Mouse (Mus musculus): ENCODE data around the gene Vps45.
"Not testable (repeated sequence)": the region's sequence is repeated elsewhere in the genome, so short reads cannot be mapped to it uniquely, and the experiment has no call there.

GRCm38 (mm10) chr3:95970661-95971060 is 87.6 kb downstream of the Vps45 start:
- TF ChIP-seq CTCF (IDR thresholded peaks at IDR 0.05; ENCODE audit: control insufficient read depth, insufficient read depth, low read length); POLR2A (IDR thresholded peaks at IDR 0.05; ENCODE audit: borderline replicate concordance, control insufficient read depth, low read depth, low read length): not testable (repeated sequence)

All from bone marrow, adult 2 months (tissue).